Mouse (Mus musculus): ENCODE data around the gene Prss50. TPM values are rescaled to one million over a fixed set of nuclear protein-coding genes. Genes with fewer than 3 reads are reported as not detected.
"Not testable (repeated sequence)": the region's sequence is repeated elsewhere in the genome, so short reads cannot be mapped to it uniquely, and the experiment has no call there.

The Prss50 gene
- 0.48 and 0.94 TPM in 2 replicates for polyA plus RNA-seq (2015; fragmentation: Nextera tagmentation; extraction: Ambion mirVana)

- peak within 1 kb of the TSS; percentile 44 for H3K9ac ChIP-seq (replicated peaks; ENCODE audit: low read length)
Observed at GRCm38 (mm10) chr9:110857781-110858472, at the start of gene Prss50. Prss50 (plus strand) TSS chr9:110857967.

GRCm38 (mm10) chr9:110810051-110810450 is 47.7 kb upstream of the Prss50 start:
- Histone ChIP-seq H3K36me3 (ENCODE audit: insufficient read depth, low read length) (no peaks in the 10 kb centered on the region), H3K27ac (ENCODE audit: low read length) (no peak overlapping the region), H3K4me2 (replicated peaks; ENCODE audit: low read depth, low read length) (no peak overlapping the region), H3K9ac (replicated peaks; ENCODE audit: low read length) (no peak overlapping the region), H3K4me1 (ENCODE audit: insufficient read depth, low read length) (no peaks in the 10 kb centered on the region), H3K4me3 (ENCODE audit: low read length) (no peak overlapping the region), H3K9me3 (ENCODE audit: low read length) (no peaks in the 10 kb centered on the region), H3K27me3 (ENCODE audit: insufficient read depth, low read length) (no peaks in the 10 kb centered on the region)
- no peak for ATAC-seq (ENCODE audit: low FRiP score, low TSS enrichment)
- 81% methylated on average over 4 of the region's 4 CpGs for WGBS

More at GRCm38 (mm10) chr9:110857781-110858472, at the start of gene Prss50:
- Histone ChIP-seq H3K4me3 (ENCODE audit: low read length) (peak within 1 kb of the TSS; percentile 34), H3K27me3 (ENCODE audit: insufficient read depth, low read length) (peaks cover 12% of the 10 kb centered on the region), H3K36me3 (ENCODE audit: insufficient read depth, low read length) (no peaks in the 10 kb centered on the region), H3K9me3 (ENCODE audit: low read length) (no peaks in the 10 kb centered on the region), H3K4me1 (ENCODE audit: insufficient read depth, low read length) (peaks cover 12% of the 10 kb centered on the region), H3K27ac (ENCODE audit: low read length) (no peak within 1 kb of the TSS), H3K4me2 (replicated peaks; ENCODE audit: low read depth, low read length) (peak within 1 kb of the TSS; percentile 55)
- 0 out of 2 replicates have a peak, but pooled peaks have one; percentile 39 for ATAC-seq (ENCODE audit: low FRiP score, low TSS enrichment)
- WGBS = 11% methylated on average over 45 of the region's 50 CpGs

GRCm38 (mm10) chr9:110813789-110814188 is 44.0 kb upstream of the Prss50 start, which contains the start of gene Prss44:
Prss44 (plus strand) TSS chr9:110813994.
- ATAC-seq (ENCODE audit: low FRiP score, low TSS enrichment) = no peak
- 56% methylated on average over 18 of the region's 18 CpGs for WGBS
- Histone ChIP-seq H3K4me1 (ENCODE audit: insufficient read depth, low read length) (no peaks in the 10 kb centered on the region), H3K4me3 (ENCODE audit: low read length) (no peak within 1 kb of the TSS), H3K27me3 (ENCODE audit: insufficient read depth, low read length) (no peaks in the 10 kb centered on the region), H3K27ac (ENCODE audit: low read length) (no peak within 1 kb of the TSS), H3K36me3 (ENCODE audit: insufficient read depth, low read length) (no peaks in the 10 kb centered on the region), H3K9ac (replicated peaks; ENCODE audit: low read length) (no peak within 1 kb of the TSS), H3K4me2 (replicated peaks; ENCODE audit: low read depth, low read length) (no peak within 1 kb of the TSS), H3K9me3 (ENCODE audit: low read length) (no peaks in the 10 kb centered on the region)

GRCm38 (mm10) chr9:110820546-110820945 is 37.2 kb upstream of the Prss50 start:
- H3K36me3 ChIP-seq (ENCODE audit: insufficient read depth, low read length); H3K4me2 ChIP-seq (replicated peaks; ENCODE audit: low read depth, low read length); H3K9ac ChIP-seq (replicated peaks; ENCODE audit: low read length); H3K27me3 ChIP-seq (ENCODE audit: insufficient read depth, low read length); H3K4me3 ChIP-seq (ENCODE audit: low read length); H3K9me3 ChIP-seq (ENCODE audit: low read length); H3K27ac ChIP-seq (ENCODE audit: low read length); ATAC-seq (ENCODE audit: low FRiP score, low TSS enrichment); H3K4me1 ChIP-seq (ENCODE audit: insufficient read depth, low read length): not testable (repeated sequence)

- ATAC-seq (ENCODE audit: low FRiP score, low TSS enrichment) = no peak
- H3K36me3 ChIP-seq (ENCODE audit: insufficient read depth, low read length) = no peaks in the 10 kb centered on the region
- H3K9me3 ChIP-seq (ENCODE audit: low read length) = no peaks in the 10 kb centered on the region
- H3K4me3 ChIP-seq (ENCODE audit: low read length) = no peak overlapping the region
- H3K9ac ChIP-seq (replicated peaks; ENCODE audit: low read length) = no peak overlapping the region
- H3K4me1 ChIP-seq (ENCODE audit: insufficient read depth, low read length) = no peaks in the 10 kb centered on the region
- WGBS = 84% methylated on average over 7 of the region's 7 CpGs
- no peak overlapping the region for H3K27ac ChIP-seq (ENCODE audit: low read length)
- no peaks in the 10 kb centered on the region for H3K27me3 ChIP-seq (ENCODE audit: insufficient read depth, low read length)
- H3K4me2 ChIP-seq (replicated peaks; ENCODE audit: low read depth, low read length) = no peak overlapping the region
Observed at GRCm38 (mm10) chr9:110821436-110821835, 36.3 kb upstream of the Prss50 start.

- Histone ChIP-seq H3K36me3 (ENCODE audit: insufficient read depth, low read length) (no peaks in the 10 kb centered on the region), H3K4me1 (ENCODE audit: insufficient read depth, low read length) (no peaks in the 10 kb centered on the region), H3K27me3 (ENCODE audit: insufficient read depth, low read length) (no peaks in the 10 kb centered on the region), H3K4me3 (ENCODE audit: low read length) (no peak overlapping the region), H3K4me2 (replicated peaks; ENCODE audit: low read depth, low read length) (no peak overlapping the region), H3K9ac (replicated peaks; ENCODE audit: low read length) (no peak overlapping the region), H3K27ac (ENCODE audit: low read length) (no peak overlapping the region), H3K9me3 (ENCODE audit: low read length) (no peaks in the 10 kb centered on the region)
- WGBS = 78% methylated on average over 4 of the region's 4 CpGs
- no peak for ATAC-seq (ENCODE audit: low FRiP score, low TSS enrichment)
Observed at GRCm38 (mm10) chr9:110825426-110825825, 32.3 kb upstream of the Prss50 start.

- Histone ChIP-seq H3K4me3 (ENCODE audit: low read length) (no peak overlapping the region), H3K4me1 (ENCODE audit: insufficient read depth, low read length) (no peaks in the 10 kb centered on the region), H3K36me3 (ENCODE audit: insufficient read depth, low read length) (no peaks in the 10 kb centered on the region), H3K4me2 (replicated peaks; ENCODE audit: low read depth, low read length) (no peak overlapping the region), H3K9ac (replicated peaks; ENCODE audit: low read length) (no peak overlapping the region), H3K9me3 (ENCODE audit: low read length) (no peaks in the 10 kb centered on the region), H3K27ac (ENCODE audit: low read length) (no peak overlapping the region), H3K27me3 (ENCODE audit: insufficient read depth, low read length) (no peaks in the 10 kb centered on the region)
- WGBS = 78% methylated on average over 7 of the region's 7 CpGs
- no peak for ATAC-seq (ENCODE audit: low FRiP score, low TSS enrichment)
Observed at GRCm38 (mm10) chr9:110825832-110826231, 31.9 kb upstream of the Prss50 start.

GRCm38 (mm10) chr9:110826390-110826789 is 31.4 kb upstream of the Prss50 start, which contains the start of gene Prss43:
Prss43 (plus strand) TSS chr9:110826690.
- WGBS = 78% methylated on average over 3 of the region's 3 CpGs
- no peak for ATAC-seq (ENCODE audit: low FRiP score, low TSS enrichment)
- no peak within 1 kb of the TSS for H3K9ac ChIP-seq (replicated peaks; ENCODE audit: low read length)
- no peak within 1 kb of the TSS for H3K4me3 ChIP-seq (ENCODE audit: low read length)
- no peak within 1 kb of the TSS for H3K27ac ChIP-seq (ENCODE audit: low read length)
- no peaks in the 10 kb centered on the region for H3K36me3 ChIP-seq (ENCODE audit: insufficient read depth, low read length)
- no peak within 1 kb of the TSS for H3K4me2 ChIP-seq (replicated peaks; ENCODE audit: low read depth, low read length)
- H3K9me3 ChIP-seq (ENCODE audit: low read length) = no peaks in the 10 kb centered on the region
- no peaks in the 10 kb centered on the region for H3K4me1 ChIP-seq (ENCODE audit: insufficient read depth, low read length)
- no peaks in the 10 kb centered on the region for H3K27me3 ChIP-seq (ENCODE audit: insufficient read depth, low read length)

- H3K36me3 ChIP-seq (ENCODE audit: insufficient read depth, low read length) = no peaks in the 10 kb centered on the region
- no peak overlapping the region for H3K4me3 ChIP-seq (ENCODE audit: low read length)
- H3K27me3 ChIP-seq (ENCODE audit: insufficient read depth, low read length) = no peaks in the 10 kb centered on the region
- no peak for ATAC-seq (ENCODE audit: low FRiP score, low TSS enrichment)
- no peak overlapping the region for H3K9ac ChIP-seq (replicated peaks; ENCODE audit: low read length)
- no peak overlapping the region for H3K27ac ChIP-seq (ENCODE audit: low read length)
- H3K4me1 ChIP-seq (ENCODE audit: insufficient read depth, low read length) = no peaks in the 10 kb centered on the region
- WGBS = 72% methylated on average over 5 of the region's 5 CpGs
- H3K4me2 ChIP-seq (replicated peaks; ENCODE audit: low read depth, low read length) = no peak overlapping the region
- no peaks in the 10 kb centered on the region for H3K9me3 ChIP-seq (ENCODE audit: low read length)
Observed at GRCm38 (mm10) chr9:110833021-110833420, 24.7 kb upstream of the Prss50 start.

GRCm38 (mm10) chr9:110834411-110834810 is 23.4 kb upstream of the Prss50 start, which contains the start of gene Prss45:
Prss45 (plus strand) TSS chr9:110834588.
- Histone ChIP-seq H3K36me3 (ENCODE audit: insufficient read depth, low read length) (no peaks in the 10 kb centered on the region), H3K27ac (ENCODE audit: low read length) (no peak within 1 kb of the TSS), H3K4me1 (ENCODE audit: insufficient read depth, low read length) (no peaks in the 10 kb centered on the region), H3K9ac (replicated peaks; ENCODE audit: low read length) (no peak within 1 kb of the TSS), H3K4me3 (ENCODE audit: low read length) (no peak within 1 kb of the TSS), H3K4me2 (replicated peaks; ENCODE audit: low read depth, low read length) (no peak within 1 kb of the TSS), H3K9me3 (ENCODE audit: low read length) (no peaks in the 10 kb centered on the region), H3K27me3 (ENCODE audit: insufficient read depth, low read length) (no peaks in the 10 kb centered on the region)
- ATAC-seq (ENCODE audit: low FRiP score, low TSS enrichment) = no peak
- WGBS = 79% methylated on average over 19 of the region's 19 CpGs

Data from kidney, embryonic 16.5 days (tissue).